Mouse (Mus musculus) retina, embryonic 14.5 days (tissue): ENCODE results near the gene Sp6.

Experiments used
- DNase-seq: peaks from one replicate; pipeline ENCODE4 v3.0.0-alpha.2; 2015; ENCODE audit warnings: low spot score

Gene Sp6

DNA sequence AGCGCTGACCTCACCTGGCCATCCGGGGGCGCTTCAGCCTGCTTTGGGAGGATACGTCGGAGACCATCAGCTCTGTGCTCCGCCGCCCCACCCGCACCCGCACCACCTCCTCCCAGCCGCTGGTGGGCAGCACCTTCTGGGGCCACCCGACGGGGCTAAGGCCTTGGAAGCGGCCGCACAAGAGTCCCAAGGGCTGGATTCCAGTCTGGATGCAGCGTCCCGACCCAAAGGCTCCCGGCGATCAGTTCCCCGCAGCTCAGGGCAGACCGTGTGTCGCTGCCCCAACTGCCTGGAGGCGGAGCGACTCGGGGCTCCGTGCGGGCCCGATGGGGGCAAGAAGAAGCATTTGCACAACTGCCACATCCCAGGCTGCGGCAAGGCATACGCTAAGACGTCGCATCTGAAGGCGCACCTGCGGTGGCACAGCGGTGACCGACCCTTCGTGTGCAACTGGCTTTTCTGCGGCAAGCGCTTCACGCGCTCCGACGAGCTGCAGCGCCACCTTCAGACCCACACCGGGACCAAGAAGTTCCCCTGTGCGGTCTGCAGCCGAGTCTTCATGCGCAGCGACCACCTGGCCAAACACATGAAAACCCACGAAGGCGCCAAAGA is 8.8 kb downstream of the Sp6 start:
- peak; percentile 80 for DNase-seq

DNA sequence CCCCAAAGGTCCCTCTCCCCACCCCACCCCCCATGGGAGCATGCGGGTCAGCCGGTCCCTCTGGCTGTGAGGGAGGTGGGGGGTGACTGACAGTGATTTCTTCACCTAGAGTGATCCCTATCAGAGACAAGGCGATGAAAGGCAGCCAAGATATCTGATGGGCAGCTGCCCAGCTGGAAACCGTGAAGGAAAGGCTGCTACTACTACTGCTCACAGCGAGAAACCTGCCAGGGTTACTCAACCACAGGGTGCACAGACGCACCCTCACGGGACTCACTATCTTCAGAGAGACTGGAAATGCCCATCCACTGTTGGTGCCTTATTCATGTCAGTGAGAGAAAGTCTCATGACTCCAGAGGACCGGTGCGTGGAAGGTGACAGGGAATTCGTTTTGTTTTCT is 11.8 kb downstream of the Sp6 start:
- no peak for DNase-seq

DNA sequence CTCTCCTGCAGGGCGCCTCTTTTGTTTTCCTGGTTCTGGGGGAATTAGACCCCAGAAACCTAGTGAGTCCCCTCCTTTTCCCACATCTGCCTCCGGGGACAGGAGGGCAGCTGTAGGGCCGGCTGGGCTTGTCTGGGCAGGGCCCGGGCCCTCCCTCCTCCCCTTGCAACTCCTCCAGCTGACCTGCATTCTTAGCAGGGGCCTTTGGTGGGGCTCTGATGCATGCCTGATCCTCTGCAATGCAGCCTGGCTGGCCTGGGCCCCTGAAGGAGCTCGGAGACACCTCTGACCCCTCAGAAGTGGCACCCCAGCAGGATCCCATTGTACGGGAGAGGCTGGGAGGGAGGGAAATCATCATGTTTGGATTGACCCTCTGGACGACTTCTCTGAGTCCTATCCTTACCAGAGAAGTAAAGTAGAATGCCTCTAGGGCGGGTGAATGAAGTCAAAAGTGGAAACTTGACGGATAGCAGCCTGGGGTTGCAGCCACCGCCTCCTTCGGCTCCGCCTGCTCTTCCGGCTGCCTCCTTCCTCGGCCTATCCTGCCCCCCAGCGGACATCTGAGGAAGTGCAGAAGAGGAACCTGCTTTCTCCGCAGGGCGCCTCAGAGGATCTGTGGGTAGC is 12.6 kb downstream of the Sp6 start:
- DNase-seq = peak; percentile 93

DNA sequence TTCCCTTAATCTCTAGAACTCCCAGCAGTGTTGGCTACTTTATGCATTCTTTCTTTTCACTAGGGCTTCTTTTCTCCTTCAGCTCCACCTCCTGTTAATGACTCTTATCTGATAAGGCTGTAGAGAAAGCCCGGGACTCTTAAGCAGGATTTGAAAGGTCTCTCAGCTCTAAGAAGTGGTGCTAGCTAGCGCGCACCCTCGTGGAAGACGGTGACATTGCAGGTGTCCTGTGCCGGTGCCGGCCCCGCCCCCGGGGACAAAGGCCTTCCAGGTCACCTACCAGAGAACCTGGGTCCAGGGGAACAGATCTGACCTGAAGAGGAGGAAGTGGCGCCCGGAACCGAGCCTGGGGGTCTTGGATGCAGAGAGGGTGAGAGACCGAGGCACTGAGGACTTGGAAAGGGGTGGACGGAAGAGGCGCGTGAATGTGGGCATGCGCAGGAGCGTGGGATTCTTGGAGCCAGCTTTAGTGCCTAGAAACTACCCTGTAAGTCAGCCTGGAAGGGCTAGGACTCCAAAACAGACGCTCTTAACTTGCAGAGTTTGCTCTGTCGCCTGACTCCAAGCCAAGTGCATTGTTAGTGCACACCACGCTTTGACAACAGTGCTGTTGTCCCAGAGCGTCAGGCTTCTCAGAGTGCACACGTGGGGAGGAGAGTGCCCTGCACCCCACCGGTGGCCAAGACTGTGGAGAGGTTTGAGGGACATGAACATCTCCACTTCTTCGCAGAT is 16.7 kb downstream of the Sp6 start, which contains the start of gene Scrn2:
Gene Scrn2, plus strand, starts transcription at position 253 of the 732 bp plus-strand sequence.
- DNase-seq = peak; percentile 95

DNA sequence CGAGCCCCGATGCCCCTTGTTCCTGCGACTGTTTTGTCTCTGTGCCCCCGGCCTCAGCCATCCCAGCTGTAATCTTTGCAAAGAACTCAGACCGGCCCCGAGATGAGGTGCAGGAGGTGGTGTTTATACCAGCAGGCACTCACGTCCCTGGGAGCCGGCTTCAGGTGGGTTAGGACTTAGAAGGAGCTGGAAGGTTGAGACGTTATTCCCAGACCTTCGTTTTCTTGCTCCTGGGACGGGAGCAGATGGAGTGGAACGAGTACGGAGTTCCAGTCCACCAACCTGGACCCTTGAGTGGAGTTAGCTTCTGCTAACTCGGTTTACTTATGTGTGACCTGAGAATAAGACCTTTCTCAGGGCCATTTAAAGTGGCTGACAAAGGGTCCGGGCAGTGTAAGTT is 17.2 kb downstream of the Sp6 start:
- no peak for DNase-seq

DNA sequence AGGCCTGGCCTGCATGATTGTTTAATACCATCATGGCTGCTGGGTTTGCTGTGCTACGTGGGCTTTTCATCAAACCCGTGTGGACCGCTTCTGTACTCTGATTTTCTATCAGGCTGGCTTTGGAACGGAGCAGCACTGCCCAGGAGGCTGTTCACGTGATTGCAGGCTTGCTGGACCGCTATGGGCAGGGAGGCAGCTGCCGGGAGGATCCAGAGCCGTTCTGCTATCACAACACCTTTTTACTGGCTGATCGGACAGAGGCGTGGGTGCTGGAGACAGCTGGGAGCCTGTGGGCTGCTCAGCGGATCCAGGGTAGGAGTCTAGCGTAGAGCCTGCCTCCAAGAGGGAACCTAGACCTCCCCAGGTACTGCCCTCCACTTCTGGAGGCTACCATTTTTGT is 18.8 kb downstream of the Sp6 start:
- no peak for DNase-seq

DNA sequence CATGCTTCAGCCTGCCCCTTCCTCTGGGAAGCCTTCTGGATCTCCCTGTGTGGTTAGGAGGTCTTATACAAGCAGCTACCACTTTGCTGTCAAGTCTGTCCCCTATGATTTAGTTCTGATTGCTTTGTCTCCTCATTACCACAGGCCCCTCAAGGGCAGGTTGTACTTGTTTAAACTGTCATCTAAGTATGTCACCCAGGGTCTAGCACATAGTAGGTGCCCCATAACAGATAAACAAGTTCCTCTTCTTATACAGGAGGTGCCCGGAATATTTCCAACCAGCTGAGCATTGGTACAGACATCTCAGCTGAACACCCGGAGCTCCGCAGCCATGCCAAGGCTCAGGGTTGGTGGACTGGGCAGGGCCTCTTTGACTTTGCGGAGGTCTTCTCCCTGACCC is 19.3 kb downstream of the Sp6 start:
- no peak for DNase-seq

DNA sequence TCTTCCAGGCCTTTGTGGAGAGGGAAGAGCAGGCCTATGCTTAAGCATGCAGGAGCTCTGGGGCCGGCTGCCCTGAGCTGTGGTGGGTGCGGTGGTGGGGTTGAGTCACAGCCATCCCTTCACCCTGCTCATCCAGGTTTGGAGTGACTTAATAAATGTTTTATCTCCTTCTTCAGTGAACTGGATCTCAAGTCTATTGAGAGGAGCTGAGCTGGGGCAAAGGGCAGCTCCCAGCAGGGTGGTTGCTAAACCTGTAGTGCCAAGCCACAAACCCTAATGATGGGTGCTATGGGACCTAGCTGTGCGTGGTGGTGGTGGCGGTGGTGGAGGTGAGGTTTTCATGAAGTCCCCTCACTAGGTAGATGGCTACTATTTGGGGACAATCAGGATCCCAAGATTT is 20.6 kb downstream of the Sp6 start:
- no peak for DNase-seq

DNA sequence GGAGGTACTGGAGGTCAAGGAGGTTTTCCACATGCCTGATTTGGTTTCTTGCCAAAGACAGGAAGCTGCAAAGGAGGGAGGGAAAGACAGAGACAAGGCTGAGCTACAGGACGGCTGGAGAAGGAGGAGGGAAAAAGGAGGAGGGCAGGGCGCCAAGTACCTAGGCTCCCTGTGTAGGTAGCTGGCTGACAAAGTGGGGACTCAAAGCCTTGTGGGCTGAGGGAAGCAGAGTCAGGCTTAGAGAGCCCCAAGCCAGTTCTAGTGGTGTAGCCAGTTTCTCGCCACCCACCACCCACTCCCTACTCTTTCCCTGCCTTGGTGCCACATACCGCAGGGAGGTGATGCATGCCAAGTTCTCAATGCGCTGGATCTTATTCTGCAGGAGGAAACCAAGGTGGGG is 22.9 kb downstream of the Sp6 start:
- DNase-seq = no peak

DNA sequence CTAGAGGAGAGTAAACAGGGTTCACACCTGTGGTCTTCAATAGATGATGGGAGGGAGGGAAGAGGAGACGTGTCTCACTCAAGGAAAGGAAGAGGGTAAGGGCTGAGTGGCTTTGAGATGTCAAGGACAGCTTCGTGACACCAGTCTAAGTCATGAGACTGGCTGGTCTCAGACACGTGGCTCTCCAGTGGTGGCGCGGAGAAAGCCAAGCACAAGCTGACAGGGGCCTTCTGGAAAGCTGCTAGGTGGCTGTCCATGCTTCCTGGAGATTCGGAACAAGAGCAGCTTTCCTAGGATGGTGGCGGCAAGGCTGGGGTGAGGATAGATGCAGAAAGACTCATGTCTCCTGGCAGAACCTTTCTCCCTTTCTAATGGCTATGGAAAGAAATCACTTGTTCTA is 25.7 kb downstream of the Sp6 start:
- DNase-seq = no peak

DNA sequence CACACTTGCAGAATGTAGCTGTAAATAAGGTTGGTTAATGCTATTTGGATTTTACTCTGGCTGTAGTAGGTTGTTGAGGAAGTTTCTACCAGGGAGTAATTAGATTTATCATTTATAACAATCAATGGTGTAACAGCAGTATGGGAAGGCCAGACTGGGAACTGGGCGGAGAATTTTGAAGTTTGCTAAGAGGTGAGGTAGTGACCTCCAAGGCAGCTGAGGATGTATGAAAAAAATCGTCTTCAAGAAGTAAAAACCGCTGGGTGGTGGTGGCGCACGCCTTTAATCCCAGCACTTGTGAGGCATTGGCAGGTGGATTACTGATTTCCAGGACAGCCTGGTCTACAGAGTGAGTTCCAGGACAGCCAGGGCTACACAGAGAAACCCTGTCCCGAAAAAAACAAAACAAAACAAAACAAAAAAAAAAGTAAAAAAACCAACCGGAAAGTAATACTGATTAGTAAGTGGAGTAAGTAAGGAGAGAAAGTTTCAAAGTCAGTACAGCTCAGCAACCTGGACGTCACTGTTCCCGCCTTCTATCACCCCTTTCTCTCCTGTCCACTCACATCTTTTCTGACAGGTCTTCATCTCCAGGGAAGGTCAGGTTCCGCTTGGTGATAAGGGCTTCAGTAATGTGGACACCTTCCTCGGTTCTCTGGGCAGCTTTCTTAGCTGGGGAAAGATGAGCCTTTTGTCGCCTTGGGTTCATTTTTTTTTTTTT is 27.3 kb downstream of the Sp6 start:
- no peak for DNase-seq

DNA sequence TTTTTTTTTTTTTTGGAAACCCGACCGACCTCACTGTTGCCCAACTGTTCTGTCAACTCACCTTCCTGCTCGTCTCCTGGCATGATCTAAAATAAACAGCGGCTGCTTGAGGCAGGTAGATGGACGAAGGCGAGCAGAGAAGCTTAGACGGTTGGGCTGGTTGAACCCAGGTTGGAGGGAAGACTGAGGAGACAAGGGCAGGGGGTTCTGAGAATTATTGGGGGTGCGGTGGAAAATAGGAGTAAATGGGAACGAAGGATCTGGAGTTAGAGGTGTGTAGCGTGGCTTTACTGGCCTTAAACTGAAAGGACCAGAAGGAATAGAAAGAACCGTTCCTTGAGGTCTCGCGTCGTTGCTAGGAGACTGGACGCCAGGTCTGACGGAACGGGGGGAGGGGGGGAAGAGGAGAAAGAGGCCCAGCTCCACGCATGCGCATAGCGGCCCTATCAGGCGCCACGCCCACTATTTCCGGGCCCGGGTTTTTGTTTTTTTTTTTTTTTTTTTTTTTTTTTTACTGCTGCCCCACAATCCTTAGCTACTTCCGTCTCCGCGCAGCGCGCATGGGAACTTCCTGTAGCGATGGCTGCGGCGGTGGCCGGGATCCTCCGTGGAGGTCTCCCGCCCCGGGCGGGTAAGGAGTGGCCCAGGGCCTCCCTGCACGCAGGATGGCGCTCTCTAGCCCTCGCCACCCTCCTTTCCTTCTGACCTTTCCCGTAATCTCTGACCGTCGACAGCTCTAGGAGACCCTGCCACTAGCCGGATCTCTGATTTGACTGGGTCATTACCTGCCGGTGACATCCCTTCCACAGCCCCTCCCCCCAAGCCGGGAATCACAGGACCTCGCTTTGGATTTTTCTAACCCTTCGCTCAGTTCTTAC is 28.1 kb downstream of the Sp6 start, which contains the start of the genes Lrrc46 and Mrpl10:
Gene Lrrc46, minus strand, starts transcription at position 386 of the 878 bp plus-strand sequence.
Gene Mrpl10, plus strand, starts transcription at position 539 of the 878 bp plus-strand sequence.
- peak; percentile 99 for DNase-seq

DNA sequence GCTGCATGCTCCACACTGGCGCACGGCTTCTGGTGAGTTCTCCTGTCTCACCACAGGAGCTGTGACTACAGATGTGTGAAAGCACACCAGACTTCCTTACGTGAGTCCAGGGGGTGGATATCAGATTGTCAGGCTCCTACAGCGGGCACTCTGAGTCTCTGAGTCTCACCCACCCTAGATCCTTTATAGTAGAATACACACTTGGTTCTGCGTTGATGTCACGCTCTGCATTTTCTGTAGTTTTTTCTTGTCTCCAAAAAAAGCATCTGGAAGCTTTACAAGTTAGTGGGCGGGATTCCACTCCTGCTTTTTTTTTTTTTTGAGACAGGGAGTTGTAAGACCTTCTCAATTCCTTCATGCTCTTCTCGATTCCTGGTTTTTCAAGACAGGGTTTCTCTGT is 31.7 kb downstream of the Sp6 start:
- DNase-seq = no peak

DNA sequence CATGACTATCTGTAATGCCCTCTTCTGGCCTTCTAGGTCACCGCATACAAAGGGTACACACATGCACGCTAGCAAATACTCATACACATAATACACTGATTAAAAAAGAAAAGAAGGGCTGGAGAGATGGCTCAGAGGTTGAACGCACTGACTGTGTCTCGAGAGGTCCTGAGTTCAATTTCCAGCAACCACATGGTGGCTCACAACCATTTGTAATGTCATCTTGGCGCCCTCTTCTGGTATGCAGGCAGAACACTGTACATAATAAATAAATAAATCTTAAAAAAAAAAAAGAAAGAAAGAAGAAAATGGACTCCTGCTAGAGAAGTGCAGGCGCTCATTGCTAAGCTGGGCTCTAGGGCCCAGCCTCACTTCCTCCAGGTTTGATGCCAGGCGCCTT is 32.7 kb downstream of the Sp6 start:
- no peak for DNase-seq

DNA sequence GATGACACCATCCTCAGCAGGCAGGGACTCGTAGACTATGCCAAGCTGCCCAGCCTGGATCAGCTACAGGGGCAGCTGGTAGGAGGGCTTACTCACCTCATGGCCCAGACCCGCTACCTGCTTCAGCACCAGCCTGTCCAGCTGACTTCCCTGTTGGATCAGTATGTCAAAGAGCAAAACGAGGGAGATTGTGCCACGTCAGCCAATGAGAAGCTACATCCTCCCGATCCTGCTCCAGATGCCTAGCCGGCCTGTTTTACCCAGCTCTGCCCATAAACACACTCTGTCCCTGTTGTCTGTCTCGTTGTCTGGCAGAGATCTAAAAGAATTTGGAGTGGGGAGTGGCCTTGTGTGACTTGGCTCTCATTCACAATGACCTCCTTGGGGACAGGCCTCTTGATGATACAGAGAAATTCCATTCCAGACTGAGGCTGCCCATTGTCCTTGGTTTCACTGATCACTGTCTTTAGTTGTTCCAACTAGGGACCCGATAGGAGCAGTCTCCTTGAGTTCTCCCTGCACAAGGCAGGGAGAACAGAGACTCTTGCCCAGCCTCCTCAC is 35.0 kb downstream of the Sp6 start:
- DNase-seq = no peak

DNA sequence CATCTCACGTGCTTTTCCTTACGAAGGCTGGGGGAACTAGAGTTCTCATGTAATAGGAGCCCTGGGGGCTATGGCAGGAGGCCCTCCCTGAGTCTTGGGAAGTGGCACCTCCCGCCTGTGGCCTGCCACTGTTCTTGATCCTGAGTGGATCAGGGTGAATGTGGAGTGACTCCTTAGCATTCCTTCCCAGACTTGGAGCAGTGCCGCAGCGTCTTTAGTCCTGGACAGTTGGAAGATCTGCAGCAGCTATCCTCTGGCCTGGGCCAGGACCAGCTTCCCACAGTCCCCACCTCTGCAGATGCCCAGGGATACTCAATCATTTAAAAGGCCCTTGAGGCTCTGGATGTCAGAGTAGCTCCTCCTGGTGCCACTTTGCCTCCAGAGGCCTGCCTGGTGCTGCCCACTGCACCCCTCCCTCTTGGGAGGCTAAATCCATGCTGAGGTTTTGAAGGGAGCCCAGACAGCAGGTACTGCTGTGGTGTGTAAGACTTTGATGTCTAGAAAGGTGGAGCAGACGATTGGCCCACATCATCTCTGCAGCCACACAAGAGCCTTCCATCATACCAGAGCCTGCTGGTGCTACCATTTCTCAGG is 36.4 kb downstream of the Sp6 start:
- DNase-seq = no peak

DNA sequence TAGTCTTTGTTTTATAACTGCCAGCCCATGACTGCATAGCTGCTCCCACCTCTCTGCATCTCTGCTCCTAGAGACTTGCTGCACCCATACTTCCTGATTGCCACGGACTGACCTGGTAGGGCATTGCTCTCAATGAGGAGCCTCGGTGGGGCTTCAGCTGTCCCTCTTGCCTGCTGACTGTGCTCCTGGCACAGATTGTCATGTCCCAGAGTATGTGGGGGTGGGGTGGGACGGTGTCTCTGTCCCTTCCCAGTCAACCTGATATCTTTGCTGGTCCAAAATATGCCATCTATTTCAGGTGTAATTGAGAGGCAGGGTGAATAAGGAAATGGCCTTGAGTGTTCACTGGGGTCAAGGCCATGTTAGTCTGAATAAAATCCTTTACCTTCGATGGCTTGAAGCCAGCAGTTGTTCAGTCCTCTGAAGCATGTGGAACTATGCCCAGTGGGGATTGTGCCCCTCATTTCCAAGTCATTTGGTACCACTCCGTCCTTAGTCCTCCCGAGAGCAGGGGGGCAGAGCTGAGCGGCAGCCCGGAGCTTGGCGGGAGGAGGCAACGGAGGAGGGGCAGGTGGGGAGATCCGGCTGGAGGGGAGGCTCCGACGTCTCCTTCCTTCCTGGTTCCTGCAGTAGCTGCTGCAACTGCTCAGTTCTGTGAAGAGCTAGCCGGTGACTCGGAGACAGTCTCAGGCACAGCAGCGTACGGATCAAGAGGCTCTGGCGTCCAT is 37.2 kb downstream of the Sp6 start, which contains the start of gene Osbpl7:
Gene Osbpl7, plus strand, starts transcription at position 413 of the 728 bp plus-strand sequence.
- DNase-seq = peak; percentile 75

DNA sequence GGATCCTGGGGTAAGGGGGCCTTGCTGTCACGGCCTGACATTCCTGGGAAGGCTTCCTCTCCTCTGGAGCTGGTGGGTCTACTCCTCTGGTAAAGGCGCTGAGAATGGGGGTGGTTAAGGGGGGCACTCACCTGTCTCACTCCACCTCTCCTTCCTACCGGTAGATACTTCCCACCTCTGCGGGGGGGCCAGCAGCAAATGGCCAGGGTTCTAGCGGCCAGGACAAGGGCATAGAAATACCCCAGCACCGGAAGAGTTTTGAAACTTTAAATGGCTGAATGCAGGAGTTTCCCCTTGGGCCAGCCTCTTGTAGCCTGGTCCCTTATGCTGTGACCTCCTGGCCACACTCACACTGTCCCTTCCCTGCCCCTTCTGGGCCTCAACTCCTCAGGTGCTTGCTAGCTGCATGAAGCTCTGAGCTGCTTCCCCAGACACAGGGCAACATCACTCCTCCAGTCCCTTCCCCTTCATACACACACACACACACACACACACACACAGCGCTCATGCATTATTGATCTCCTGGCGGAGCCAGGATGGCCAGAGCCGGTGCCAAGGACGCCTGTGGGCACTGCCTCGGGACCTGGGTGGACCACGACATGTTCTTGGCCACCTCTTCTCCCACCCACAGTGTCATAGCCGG is 37.9 kb downstream of the Sp6 start:
- peak; percentile 25 for DNase-seq

DNA sequence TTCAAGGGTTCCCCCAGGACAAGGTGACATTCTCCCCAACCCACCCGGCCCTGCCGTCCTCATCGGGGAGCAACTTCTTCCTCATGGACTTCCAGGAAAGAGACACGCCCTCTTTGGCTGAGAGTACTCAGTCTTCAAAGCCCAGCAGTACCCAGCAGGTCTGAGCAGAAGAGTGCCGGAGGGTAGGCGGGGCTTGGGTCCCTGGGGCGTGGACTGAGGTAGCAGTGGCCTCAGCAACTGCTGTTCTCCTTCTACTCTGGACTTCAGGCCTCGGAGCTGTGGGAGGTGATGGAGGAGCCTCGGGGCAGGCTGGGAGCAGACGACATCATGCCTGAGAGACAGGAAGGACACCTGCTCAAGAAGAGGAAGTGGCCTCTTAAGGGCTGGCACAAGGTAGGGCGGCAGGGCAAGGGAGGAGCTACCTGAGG is 39.0 kb downstream of the Sp6 start:
- DNase-seq = no peak
